Mouse (Mus musculus): ENCODE measurements around the gene Trappc3. TPM values are rescaled to one million over a fixed set of nuclear protein-coding genes. Genes with fewer than 3 reads are reported as not detected.

Trappc3 gene
- polyA plus RNA-seq, 1 experiment: 2.0 TPM

DNA sequence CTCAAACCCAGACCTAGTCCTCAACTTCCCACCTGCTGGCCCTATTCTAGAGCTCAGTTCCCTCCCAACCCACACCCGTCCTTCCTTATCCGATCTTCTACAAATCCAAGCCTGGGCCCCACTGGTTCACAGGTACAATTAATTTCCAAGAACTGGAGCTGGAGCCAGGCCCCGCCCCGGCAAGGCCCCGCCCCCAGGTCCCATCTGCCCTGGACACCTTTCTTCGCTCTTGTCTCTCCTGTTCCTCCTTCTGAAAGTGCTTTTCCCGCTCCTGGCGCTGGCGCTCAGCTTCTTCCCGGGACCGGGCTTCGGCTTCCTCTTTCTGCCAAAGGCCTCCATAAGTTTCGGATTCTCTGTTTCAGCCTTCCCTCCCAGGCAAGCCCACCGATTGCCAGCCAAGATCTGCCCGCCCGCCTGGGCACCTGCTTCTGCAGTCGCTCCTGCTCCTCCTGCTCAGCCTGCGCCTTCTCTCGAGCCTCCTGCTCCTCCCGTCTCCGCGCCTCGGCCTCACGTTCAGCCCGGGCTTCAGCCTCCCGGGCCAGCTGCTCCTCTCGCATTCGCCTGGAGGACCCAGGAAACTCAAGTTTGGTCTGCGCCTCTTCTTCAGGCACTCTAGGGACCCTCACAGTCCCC, 28.3 kb upstream of the Trappc3 start:
- peaks cover 42% of the 10 kb centered on the region for H3K36me3 ChIP-seq (ENCODE audit: control insufficient read depth)
- no peaks in the 10 kb centered on the region; the same call in 1 of the 2 replicates for H3K27me3 ChIP-seq (ENCODE audit: control insufficient read depth)
- no peaks in the 10 kb centered on the region for H3K9me3 ChIP-seq (ENCODE audit: control insufficient read depth, low read length)
- H3K4me3 ChIP-seq (replicated peaks): no peak overlapping the region
- TF ChIP-seq TAL1 (IDR thresholded peaks at IDR 0.05; ENCODE audit: low read length): no peak
- no peak for TF ChIP-seq GATA1 (IDR thresholded peaks at IDR 0.05; ENCODE audit: low read length)
- peaks cover 8% of the 10 kb centered on the region for H3K4me1 ChIP-seq (ENCODE audit: control insufficient read depth)

DNA sequence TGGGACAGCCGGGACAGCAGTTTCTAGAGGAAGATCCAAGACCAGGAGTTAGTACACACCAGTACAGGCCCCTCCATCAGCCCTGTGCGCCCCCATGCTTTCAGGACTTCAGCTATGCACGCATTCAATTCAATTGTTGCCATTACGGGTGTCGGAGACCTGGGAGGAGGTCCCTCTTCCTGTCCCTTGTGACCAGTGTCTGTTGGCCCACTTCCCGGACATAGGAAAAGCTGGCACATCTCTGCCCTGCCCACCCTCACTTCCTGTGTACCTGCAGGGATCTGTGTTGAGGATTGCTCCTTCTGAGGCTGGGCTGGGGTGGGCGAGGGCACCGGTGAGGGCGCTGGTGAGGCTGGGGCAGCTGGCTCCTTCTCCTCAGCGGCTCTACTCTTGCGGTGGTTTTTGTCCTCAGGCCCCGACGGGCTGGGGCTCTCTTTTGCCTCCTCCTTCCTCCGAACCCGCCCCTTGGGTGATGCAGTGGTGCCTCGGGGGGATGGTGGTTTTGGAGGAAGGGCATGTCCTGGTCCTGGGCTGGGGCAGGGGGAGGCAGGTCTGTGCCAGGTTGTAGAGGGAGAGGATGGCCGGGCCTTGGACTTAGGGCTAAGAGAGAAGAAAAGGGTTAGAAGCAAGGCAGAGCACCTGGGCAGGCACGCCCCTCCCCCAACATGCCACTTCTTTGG, 27.5 kb upstream of the Trappc3 start:
- Histone ChIP-seq H3K4me1 (ENCODE audit: control insufficient read depth) (peaks cover 8% of the 10 kb centered on the region), H3K27me3 (ENCODE audit: control insufficient read depth) (no peaks in the 10 kb centered on the region), H3K9me3 (ENCODE audit: control insufficient read depth, low read length) (no peaks in the 10 kb centered on the region), H3K36me3 (ENCODE audit: control insufficient read depth) (peaks cover 44% of the 10 kb centered on the region), H3K4me3 (replicated peaks) (no peak overlapping the region)
- TF ChIP-seq TAL1 (IDR thresholded peaks at IDR 0.05; ENCODE audit: low read length): no peak
- TF ChIP-seq GATA1 (IDR thresholded peaks at IDR 0.05; ENCODE audit: low read length): no peak

DNA sequence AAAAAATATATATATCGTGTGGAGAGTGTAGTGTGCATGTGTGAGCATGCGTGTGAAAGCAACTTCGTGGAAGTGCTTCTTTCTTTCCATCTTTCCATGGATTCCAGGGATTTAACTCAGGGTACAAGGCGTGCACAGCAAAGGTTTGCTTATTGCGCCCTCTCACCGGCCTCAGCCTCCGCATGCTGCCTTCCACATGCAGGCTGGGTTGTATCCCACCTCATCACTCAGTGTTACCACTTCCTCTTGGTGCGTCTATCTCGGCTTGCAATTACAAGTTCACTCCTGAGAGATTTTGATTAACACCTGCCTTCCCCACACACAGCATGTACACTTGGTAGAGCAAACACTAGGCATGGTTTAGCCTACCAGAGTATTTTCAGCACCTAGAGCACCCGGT, 26.9 kb upstream of the Trappc3 start:
- no peak overlapping the region for H3K4me3 ChIP-seq (replicated peaks)
- H3K36me3 ChIP-seq (ENCODE audit: control insufficient read depth): peaks cover 48% of the 10 kb centered on the region
- no peak for TF ChIP-seq GATA1 (IDR thresholded peaks at IDR 0.05; ENCODE audit: low read length)
- no peak for TF ChIP-seq TAL1 (IDR thresholded peaks at IDR 0.05; ENCODE audit: low read length)
- no peaks in the 10 kb centered on the region for H3K27me3 ChIP-seq (ENCODE audit: control insufficient read depth)
- no peaks in the 10 kb centered on the region for H3K9me3 ChIP-seq (ENCODE audit: control insufficient read depth, low read length)
- H3K4me1 ChIP-seq (ENCODE audit: control insufficient read depth): peaks cover 8% of the 10 kb centered on the region

DNA sequence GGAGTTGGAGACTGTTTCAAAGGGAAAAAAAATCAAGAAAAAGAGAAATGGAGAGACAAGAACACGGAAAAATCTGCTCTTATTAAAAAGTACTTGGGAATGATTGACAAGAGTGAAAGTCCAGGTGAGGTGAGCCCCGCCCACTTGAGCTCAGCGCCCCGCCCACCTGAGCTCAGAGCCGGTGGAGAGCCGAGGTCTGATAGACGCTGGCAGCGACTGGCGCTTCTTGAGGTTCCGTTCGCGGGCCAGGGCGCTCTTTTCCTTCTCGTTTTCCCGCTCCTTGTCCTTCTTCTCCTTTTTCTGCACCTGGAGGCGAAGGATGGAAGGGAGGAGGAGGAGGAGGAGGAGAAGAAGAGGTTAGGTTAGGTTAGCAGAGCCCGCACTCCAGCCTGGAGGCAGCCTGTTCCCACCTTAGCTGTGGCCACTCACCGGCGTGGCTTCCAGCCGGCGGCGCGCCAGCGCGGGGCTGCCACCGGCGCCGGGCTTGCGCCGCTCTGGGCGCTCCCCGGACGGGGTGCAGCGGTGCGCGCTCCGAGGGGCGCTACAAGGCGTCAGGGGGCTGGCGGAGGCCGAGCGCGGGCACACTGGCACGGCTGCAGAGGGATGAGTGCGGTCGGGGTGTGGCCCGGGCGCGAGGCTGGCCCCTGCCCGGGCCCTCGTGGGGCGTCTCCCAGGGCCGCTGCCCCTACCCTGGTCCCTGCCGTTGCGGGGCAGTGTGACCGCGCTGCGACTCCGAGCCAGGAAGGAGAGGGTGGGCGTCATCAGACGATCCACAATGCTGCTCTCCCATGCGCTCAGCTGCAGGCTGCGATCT, 25.5 kb upstream of the Trappc3 start:
- H3K27me3 ChIP-seq (ENCODE audit: control insufficient read depth): no peaks in the 10 kb centered on the region
- peaks cover 51% of the 10 kb centered on the region for H3K36me3 ChIP-seq (ENCODE audit: control insufficient read depth)
- peaks cover 8% of the 10 kb centered on the region for H3K4me1 ChIP-seq (ENCODE audit: control insufficient read depth)
- no peaks in the 10 kb centered on the region for H3K9me3 ChIP-seq (ENCODE audit: control insufficient read depth, low read length)
- no peak for TF ChIP-seq TAL1 (IDR thresholded peaks at IDR 0.05; ENCODE audit: low read length)
- H3K4me3 ChIP-seq (replicated peaks): no peak overlapping the region

DNA sequence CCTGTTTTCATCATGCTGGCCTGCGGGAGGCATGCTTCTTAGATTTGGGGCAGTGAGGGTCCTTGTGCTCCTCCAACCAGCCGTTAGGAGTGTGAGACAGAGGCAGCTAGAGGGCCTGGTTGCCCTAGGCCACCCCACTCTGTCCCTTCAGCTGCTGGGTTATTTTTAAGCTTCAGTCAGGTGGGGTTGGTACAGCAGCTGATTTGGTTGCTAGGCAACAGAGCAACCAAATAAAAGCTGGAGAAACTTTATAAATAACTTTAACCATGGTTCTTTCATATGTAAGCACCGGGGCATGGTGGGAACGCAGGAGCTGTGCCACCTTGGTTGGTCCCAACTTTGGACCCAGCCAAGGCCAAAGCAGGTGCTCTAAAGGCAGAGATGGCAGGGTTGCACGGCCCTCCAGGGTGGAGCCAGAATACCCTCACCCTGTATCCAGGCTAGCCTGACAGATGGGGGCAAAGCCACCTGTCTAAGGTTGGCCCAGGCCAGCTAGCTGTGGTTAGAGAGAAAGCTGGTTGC, 24.3 kb upstream of the Trappc3 start:
- TF ChIP-seq GATA1 (IDR thresholded peaks at IDR 0.05; ENCODE audit: low read length): no peak
- TF ChIP-seq TAL1 (IDR thresholded peaks at IDR 0.05; ENCODE audit: low read length): no peak
- H3K36me3 ChIP-seq (ENCODE audit: control insufficient read depth): peaks cover 48% of the 10 kb centered on the region
- H3K9me3 ChIP-seq (ENCODE audit: control insufficient read depth, low read length): no peaks in the 10 kb centered on the region
- peaks cover 8% of the 10 kb centered on the region for H3K4me1 ChIP-seq (ENCODE audit: control insufficient read depth)
- H3K27me3 ChIP-seq (ENCODE audit: control insufficient read depth): no peaks in the 10 kb centered on the region
- H3K4me3 ChIP-seq (replicated peaks): no peak overlapping the region

DNA sequence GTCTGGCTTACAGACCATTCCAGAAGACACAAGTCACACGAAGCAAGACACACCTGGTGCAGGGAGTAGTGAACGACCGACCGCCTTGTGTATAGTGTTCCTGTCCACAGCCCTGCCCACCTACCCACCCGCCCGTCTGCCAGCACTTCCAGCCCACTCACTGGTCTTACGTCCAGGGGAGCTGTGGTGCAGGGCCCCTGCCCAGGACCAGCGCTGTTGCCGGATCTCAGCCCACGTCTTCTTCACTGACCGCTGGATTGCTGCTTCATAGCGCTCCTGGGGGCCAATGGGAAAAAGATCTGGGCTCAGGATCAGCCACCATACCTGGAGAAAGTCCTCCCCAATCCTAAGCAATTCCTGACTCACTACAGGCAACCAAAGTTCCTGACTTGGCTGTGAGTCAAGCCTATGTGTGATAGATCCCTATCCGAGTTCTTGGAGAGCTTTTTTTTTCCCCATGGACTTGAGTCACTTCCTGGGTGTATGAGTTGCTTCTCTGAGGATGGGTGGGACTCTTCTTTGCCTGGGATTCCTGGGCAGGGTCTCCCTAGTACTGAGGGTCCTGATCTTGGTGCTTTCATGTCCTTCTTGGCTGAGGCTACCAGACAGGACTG, 22.2 kb upstream of the Trappc3 start:
- Histone ChIP-seq H3K27me3 (ENCODE audit: control insufficient read depth) (no peaks in the 10 kb centered on the region), H3K36me3 (ENCODE audit: control insufficient read depth) (peaks cover 29% of the 10 kb centered on the region), H3K4me1 (ENCODE audit: control insufficient read depth) (no peaks in the 10 kb centered on the region), H3K9me3 (ENCODE audit: control insufficient read depth, low read length) (no peaks in the 10 kb centered on the region), H3K4me3 (replicated peaks) (no peak overlapping the region)
- TF ChIP-seq TAL1 (IDR thresholded peaks at IDR 0.05; ENCODE audit: low read length) (no peak), GATA1 (IDR thresholded peaks at IDR 0.05; ENCODE audit: low read length) (no peak)

DNA sequence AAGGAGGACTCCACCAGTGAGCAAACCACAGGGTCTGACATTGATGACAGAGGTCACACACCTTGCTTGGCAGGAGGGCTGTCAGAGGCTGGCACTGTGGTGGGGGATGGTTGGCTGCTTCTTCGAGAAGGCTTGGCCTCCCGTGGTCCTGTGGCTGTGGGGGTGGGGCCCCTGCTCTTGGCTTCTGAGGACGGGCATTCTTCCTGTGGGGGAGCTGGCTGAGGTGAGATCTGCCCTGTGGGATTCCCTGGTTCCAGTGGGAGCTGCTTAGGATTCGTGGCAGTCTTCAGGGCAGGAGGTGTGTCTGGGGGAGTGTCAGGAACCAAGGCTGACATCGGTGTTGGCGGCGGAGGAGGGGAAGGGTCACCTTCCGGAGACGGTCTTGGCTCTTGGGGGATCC, 20.2 kb upstream of the Trappc3 start:
- peaks cover 25% of the 10 kb centered on the region for H3K36me3 ChIP-seq (ENCODE audit: control insufficient read depth)
- no peaks in the 10 kb centered on the region for H3K27me3 ChIP-seq (ENCODE audit: control insufficient read depth)

DNA sequence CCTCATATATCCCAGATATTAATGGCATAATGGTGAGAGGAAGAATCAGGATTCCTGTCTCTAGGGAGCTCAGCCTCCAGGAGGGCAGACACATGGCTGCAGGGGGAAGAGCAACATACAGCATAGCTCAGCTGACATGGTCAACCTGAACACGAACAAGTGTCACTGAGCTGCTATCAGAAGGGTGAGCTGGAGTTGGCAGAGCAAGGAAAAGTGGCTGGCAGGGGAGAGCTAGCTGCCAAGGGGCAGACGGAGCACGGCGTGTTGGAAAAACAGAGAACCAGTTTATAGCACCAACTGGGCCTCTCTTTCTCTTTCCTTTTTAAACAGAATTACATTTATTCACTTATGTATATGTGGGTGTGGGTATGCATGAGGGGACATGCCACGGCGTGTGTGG, 19.6 kb upstream of the Trappc3 start:
- peaks cover 23% of the 10 kb centered on the region for H3K36me3 ChIP-seq (ENCODE audit: control insufficient read depth)
- no peaks in the 10 kb centered on the region for H3K9me3 ChIP-seq (ENCODE audit: control insufficient read depth, low read length)
- H3K4me3 ChIP-seq (replicated peaks): no peak overlapping the region
- H3K4me1 ChIP-seq (ENCODE audit: control insufficient read depth): no peaks in the 10 kb centered on the region; the same call in 1 of the 2 replicates
- H3K27me3 ChIP-seq (ENCODE audit: control insufficient read depth): no peaks in the 10 kb centered on the region
- TF ChIP-seq GATA1 (IDR thresholded peaks at IDR 0.05; ENCODE audit: low read length): no peak
- TF ChIP-seq TAL1 (IDR thresholded peaks at IDR 0.05; ENCODE audit: low read length): no peak

More for the DNA sequence above, 20.2 kb upstream of the Trappc3 start:
- Histone ChIP-seq H3K9me3 (ENCODE audit: control insufficient read depth, low read length) (no peaks in the 10 kb centered on the region), H3K4me3 (replicated peaks) (no peak overlapping the region), H3K4me1 (ENCODE audit: control insufficient read depth) (no peaks in the 10 kb centered on the region; the same call in 1 of the 2 replicates)
- no peak for TF ChIP-seq TAL1 (IDR thresholded peaks at IDR 0.05; ENCODE audit: low read length)
- TF ChIP-seq GATA1 (IDR thresholded peaks at IDR 0.05; ENCODE audit: low read length): no peak

All from erythroblast, embryonic 14.5 days (primary cell).